Mouse (Mus musculus) CH12.LX (cell line): ENCODE data around the gene Tceal8. TPM values are rescaled to one million over a fixed set of nuclear protein-coding genes. Genes with fewer than 3 reads are reported as not detected.

Experiments
- DNase-seq: peaks from one replicate; pipeline ENCODE4 v3.0.0-alpha.2; 2013; ENCODE audit errors: extremely low read depth
- H3K27ac ChIP-seq: 2 replicates; pipeline ENCODE4 v1.5.1; 2012; ENCODE audit warnings: low read depth, mild to moderate bottlenecking, control low read depth, moderate library complexity; ENCODE audit not compliant: insufficient read depth
- H3K27me3 ChIP-seq: replicated peaks from 2 replicates; pipeline ENCODE3; 2012; ENCODE audit warnings: inconsistent platforms
- H3K36me3 ChIP-seq, 2 experiments: replicated peaks in 1 of 2; 2 replicates each; pipeline versions ENCODE3 to v1.6.1; 2012; ENCODE audit warnings: inconsistent platforms in 1 of 2, low read length in 1 of 2, mild to moderate bottlenecking in 1 of 2, mixed read lengths in 1 of 2, moderate library complexity in 1 of 2; ENCODE audit not compliant: control insufficient read depth in 1 of 2, insufficient read depth in 1 of 2
- H3K4me1 ChIP-seq, 2 experiments: 2 replicates each; pipeline ENCODE4 v1.6.1; 2012; ENCODE audit warnings: inconsistent platforms in 1 of 2, moderate library complexity in 1 of 2; ENCODE audit not compliant: insufficient read depth in 2 of 2, control insufficient read depth in 1 of 2
- H3K4me2 ChIP-seq: 2 replicates; pipeline ENCODE4 v1.6.1; 2012; ENCODE audit warnings: low read depth, mild to moderate bottlenecking, control low read depth; ENCODE audit not compliant: poor library complexity, insufficient read depth, severe bottlenecking
- H3K4me3 ChIP-seq, 3 experiments: fragments of 150-350 bp in 1 of 3; sonication (generic) in 1 of 3; replicated peaks in 1 of 3; 2 replicates each; pipeline versions ENCODE3 to v1.5.1; 2011 to 2012; ENCODE audit warnings: low read depth in 2 of 3, low read length in 2 of 3, mild to moderate bottlenecking in 2 of 3, moderate library complexity in 2 of 3, control low read depth in 1 of 3, improper control_type of control experiment in 1 of 3, inconsistent platforms in 1 of 3, mixed read lengths in 1 of 3; ENCODE audit not compliant: poor library complexity in 1 of 3
- H3K79me2 ChIP-seq: replicated peaks from 2 replicates; pipeline ENCODE4 v1.6.1; 2012; ENCODE audit warnings: mild to moderate bottlenecking, moderate library complexity; ENCODE audit not compliant: control insufficient read depth, poor library complexity, insufficient read depth, severe bottlenecking; ENCODE audit errors: extremely low read depth
- H3K9ac ChIP-seq: 2 replicates; pipeline ENCODE4 v1.6.1; 2012; ENCODE audit warnings: low read depth, mild to moderate bottlenecking, control low read depth, moderate library complexity; ENCODE audit not compliant: insufficient read depth
- H3K9me3 ChIP-seq: replicated peaks from 2 replicates; pipeline ENCODE3; 2012; ENCODE audit warnings: low read length, inconsistent platforms, mixed read lengths
- CHD1 ChIP-seq: IDR thresholded peaks from 2 replicates; pipeline ENCODE4 v1.6.1; 2012; ENCODE audit warnings: low read depth, low read length, improper control_type of control experiment, inconsistent platforms
- ELF1 ChIP-seq: IDR thresholded peaks from 2 replicates; pipeline ENCODE4 v1.6.1; 2014; ENCODE audit warnings: low read depth, mild to moderate bottlenecking, inconsistent platforms, low read length, improper control_type of control experiment
- ETS1 ChIP-seq: conservative IDR thresholded peaks from 2 replicates; pipeline ENCODE4 v1.6.1; 2012; ENCODE audit warnings: low read depth, mild to moderate bottlenecking, inconsistent platforms, low read length, improper control_type of control experiment, moderate library complexity
- GABPA ChIP-seq: IDR thresholded peaks from 2 replicates; pipeline ENCODE4 v1.6.1; 2012; ENCODE audit warnings: low read depth, low read length, improper control_type of control experiment, inconsistent platforms; ENCODE audit not compliant: insufficient replicate concordance
- HCFC1 ChIP-seq: IDR thresholded peaks from 2 replicates; pipeline ENCODE4 v1.6.1; 2012; ENCODE audit warnings: low read depth, mild to moderate bottlenecking, inconsistent platforms, low read length, improper control_type of control experiment
- MAZ ChIP-seq: IDR thresholded peaks from 2 replicates; pipeline ENCODE4 v1.6.1; 2012; ENCODE audit warnings: low read depth, mild to moderate bottlenecking, inconsistent platforms, low read length, improper control_type of control experiment, moderate library complexity
- MYC ChIP-seq: IDR thresholded peaks from 2 replicates; pipeline ENCODE4 v1.6.1; 2011; ENCODE audit warnings: low read depth, mild to moderate bottlenecking, improper control_type of control experiment, low read length
- NELFE ChIP-seq: IDR thresholded peaks from 2 replicates; pipeline ENCODE4 v1.6.1; 2011; ENCODE audit warnings: low read depth, low read length, improper control_type of control experiment
- POLR2AphosphoS2 ChIP-seq: IDR thresholded peaks from 2 replicates; pipeline ENCODE4 v1.6.1; 2011; ENCODE audit warnings: low read depth, low read length, improper control_type of control experiment
- RAD21 ChIP-seq: IDR thresholded peaks from 2 replicates; pipeline ENCODE4 v1.6.1; 2011; ENCODE audit warnings: low read depth, mild to moderate bottlenecking, low read length, improper control_type of control experiment, moderate library complexity
- RCOR1 ChIP-seq: conservative IDR thresholded peaks from 2 replicates; pipeline ENCODE4 v1.6.1; 2012; ENCODE audit warnings: low read depth, mild to moderate bottlenecking, inconsistent platforms, low read length, improper control_type of control experiment
- SIN3A ChIP-seq: IDR thresholded peaks from 2 replicates; pipeline ENCODE4 v1.6.1; 2012; ENCODE audit warnings: low read length, improper control_type of control experiment, inconsistent platforms
- TBP ChIP-seq: conservative IDR thresholded peaks from 2 replicates; pipeline ENCODE4 v1.6.1; 2011; ENCODE audit warnings: low read depth, low read length, improper control_type of control experiment
- TCF12 ChIP-seq: IDR thresholded peaks from 2 replicates; pipeline ENCODE4 v1.6.1; 2014; ENCODE audit warnings: low read depth, mild to moderate bottlenecking, inconsistent platforms, low read length, improper control_type of control experiment
- UBTF ChIP-seq: IDR thresholded peaks from 2 replicates; pipeline ENCODE4 v1.6.1; 2012; ENCODE audit warnings: low read depth, mild to moderate bottlenecking, inconsistent platforms, low read length, improper control_type of control experiment, moderate library complexity
- ZC3H11A ChIP-seq: IDR thresholded peaks from 2 replicates; pipeline ENCODE4 v1.6.1; 2012; ENCODE audit warnings: low read depth, mild to moderate bottlenecking, inconsistent platforms, low read length, improper control_type of control experiment
- dilution Hi-C: fragments of 300-500 bp; cut with MboI; formaldehyde crosslinking; loops from 2 replicates; pipeline ENCODE4 v1.14.3; 2020; ENCODE audit warnings: low sequenced_read_pairs; ENCODE audit not compliant: extremely low pct_unique_long_range_greater_than_20kb, extremely low pct_ligation_motif_present
- in situ Hi-C: fragments of 300-500 bp; cut with MboI; formaldehyde crosslinking; loops from 3 replicates; pipeline ENCODE4 v1.14.3; 2019; ENCODE audit warnings: low sequenced_read_pairs, low pct_ligation_motif_present, low pct_unique_long_range_greater_than_20kb, mixed read lengths
- polyA plus RNA-seq: library from polyadenylated mRNA; unstranded; fragments of >175 nt; gene quantifications from 2 replicates; pipeline ENCODE4 v1.2.1, GENCODE M21; 2012; ENCODE audit warnings: low read depth; ENCODE audit not compliant: insufficient read length
- total RNA-seq, 2 experiments: library from RNA; depleted of rRNA; stranded (reverse); fragments of 300-350 nt in 1 of 2; fragments of >200 nt in 1 of 2; gene quantifications; 2 replicates each; pipeline ENCODE4 v1.2.3; 2012 to 2014

Tceal8 gene
- total and polyA plus RNA-seq, 3 experiments, result 0.67 to 5.8 (median 1.3) TPM

GRCm38 (mm10) chrX:136195193-136195944, 23.2 kb upstream of the Tceal8 start:
- dilution Hi-C loops (no loop called here), in situ Hi-C loops (loop anchor here (25.0 kb wide), 1 partner anchor 117 kb away; no protein-coding TSS in a partner anchor)
- no peaks in the 10 kb centered on the region for H3K9me3 ChIP-seq
- H3K27me3 ChIP-seq, result no peaks in the 10 kb centered on the region
- TF ChIP-seq TBP (peak; percentile 88), ELF1 (0 out of 2 replicates have a peak, but pooled peaks have one; percentile 15), ZC3H11A (no peak)
- no peak for DNase-seq
- H3K4me2 ChIP-seq, result no peak overlapping the region
- no peak overlapping the region for H3K4me3 ChIP-seq
- no peak overlapping the region for H3K9ac ChIP-seq
- H3K79me2 ChIP-seq, result no peaks in the 10 kb centered on the region
- no peaks in the 10 kb centered on the region for H3K4me1 ChIP-seq
- no peaks in the 10 kb centered on the region for H3K36me3 ChIP-seq
- H3K27ac ChIP-seq, result no peak overlapping the region

- Histone ChIP-seq H3K4me3 (no peak overlapping the region), H3K4me1 (no peaks in the 10 kb centered on the region), H3K36me3 (no peaks in the 10 kb centered on the region), H3K9me3 (no peaks in the 10 kb centered on the region), H3K9ac (no peak overlapping the region), H3K27ac (no peak overlapping the region), H3K27me3 (no peaks in the 10 kb centered on the region), H3K79me2 (no peaks in the 10 kb centered on the region), H3K4me2 (no peak overlapping the region)
- DNase-seq, result no peak
- in situ Hi-C loops, result loop anchor here (25.0 kb wide), 1 partner anchor 129 kb away; no protein-coding TSS in a partner anchor
- dilution Hi-C loops, result no loop called here
- no peak for TF ChIP-seq CHD1
- no peak for TF ChIP-seq ZC3H11A
- no peak for TF ChIP-seq TCF12
- no peak for TF ChIP-seq ETS1
- no peak for TF ChIP-seq POLR2AphosphoS2
- no peak for TF ChIP-seq RAD21
- TF ChIP-seq SIN3A, result no peak
- no peak for TF ChIP-seq GABPA
- no peak for TF ChIP-seq MYC
- no peak for TF ChIP-seq HCFC1
- no peak for TF ChIP-seq MAZ
- no peak for TF ChIP-seq UBTF
- TF ChIP-seq NELFE, result no peak
- no peak for TF ChIP-seq RCOR1
Observed at GRCm38 (mm10) chrX:136183107-136183506, 11.0 kb upstream of the Tceal8 start.
